Mouse (Mus musculus) testis, adult 2 months (tissue): Measurements from ENCODE around the gene Mcur1.

ENCODE experiments used
- CTCF ChIP-seq: fragments of 200-500 bp; IDR thresholded peaks from 2 replicates; pipeline ENCODE4 v1.5.1; 2012; ENCODE audit warnings: low read depth, mild to moderate bottlenecking, inconsistent platforms, low read length, moderate library complexity; ENCODE audit not compliant: control insufficient read depth, insufficient read depth, insufficient replicate concordance
- POLR2A ChIP-seq: fragments of 200-500 bp; IDR thresholded peaks from 2 replicates; pipeline ENCODE4 v1.6.1; 2012; ENCODE audit warnings: low read depth, mild to moderate bottlenecking, inconsistent platforms, low read length, moderate library complexity; ENCODE audit not compliant: control insufficient read depth

DNA sequence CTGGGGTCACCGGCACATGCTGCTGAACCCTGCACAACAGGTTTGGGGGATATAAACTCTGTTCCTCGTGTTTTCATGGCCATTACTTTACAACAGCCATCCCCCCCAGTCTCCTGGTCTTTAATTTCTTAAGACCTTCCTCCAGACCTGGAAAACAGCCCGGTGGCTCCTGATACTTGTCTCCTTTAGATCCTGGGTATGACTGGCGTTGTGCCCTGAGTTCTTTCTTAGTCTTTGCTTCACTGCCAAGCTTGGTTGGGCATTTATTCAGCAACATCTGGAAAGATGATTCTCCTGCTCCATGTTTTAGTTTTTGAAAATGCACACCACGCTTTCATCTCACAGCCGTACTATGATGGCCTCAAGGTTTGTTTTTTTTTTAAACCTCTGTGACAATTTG, 40.7 kb downstream of the Mcur1 start:
- no peak for TF ChIP-seq POLR2A
- no peak for TF ChIP-seq CTCF
